Mouse (Mus musculus) neural tube, embryonic 15.5 days (tissue): ENCODE measurements around the gene Mkrn1. TPM values are rescaled to one million over a fixed set of nuclear protein-coding genes. Genes with fewer than 3 reads are reported as not detected.

Experiments
- ATAC-seq: fragments of 200-750 bp; cut with Nextera tagmentation; 2 replicates; pipeline ENCODE4 v1.8.0; 2017; ENCODE audit warnings: mild to moderate bottlenecking, moderate TSS enrichment, moderate library complexity; ENCODE audit not compliant: low FRiP score
- H3K27ac ChIP-seq: fragments of 300-500 bp; sonication (generic); replicated peaks from 2 replicates; pipeline ENCODE4 v1.5.1; 2015; ENCODE audit warnings: mild to moderate bottlenecking, inconsistent platforms
- H3K27me3 ChIP-seq: fragments of 300-500 bp; sonication (generic); replicated peaks from 2 replicates; pipeline ENCODE4 v1.6.1; 2015; ENCODE audit warnings: inconsistent platforms
- H3K36me3 ChIP-seq: fragments of 300-500 bp; sonication (generic); 2 replicates; pipeline ENCODE4 v1.6.1; 2015; ENCODE audit warnings: inconsistent platforms
- H3K4me1 ChIP-seq: fragments of 300-500 bp; sonication (generic); 2 replicates; pipeline ENCODE4 v1.6.1; 2015; ENCODE audit warnings: inconsistent platforms
- H3K4me2 ChIP-seq: fragments of 300-500 bp; sonication (generic); 2 replicates; pipeline ENCODE4 v1.6.1; 2015; ENCODE audit warnings: inconsistent platforms, mild to moderate bottlenecking, moderate library complexity
- H3K4me3 ChIP-seq: fragments of 300-500 bp; sonication (generic); replicated peaks from 2 replicates; pipeline ENCODE4 v1.5.1; 2015; ENCODE audit warnings: mild to moderate bottlenecking, inconsistent platforms
- H3K9ac ChIP-seq: fragments of 300-500 bp; sonication (generic); replicated peaks from 2 replicates; pipeline ENCODE4 v1.6.1; 2015; ENCODE audit warnings: mild to moderate bottlenecking, inconsistent platforms
- H3K9me3 ChIP-seq: fragments of 300-500 bp; sonication (generic); replicated peaks from 2 replicates; pipeline ENCODE4 v1.6.1; 2016; ENCODE audit warnings: inconsistent platforms
- WGBS: fragments of 180-500 bp; shearing (Covaris S2); methylation state at CpG from one replicate; pipeline ENCODE4 v1.1.7; 2015; ENCODE audit warnings: mixed read lengths; 5-methylcytosine and 5-hydroxymethylcytosine counted together
- polyA plus RNA-seq: library from polyadenylated mRNA; unstranded; fragments of >200 nt; fragmentation: Nextera tagmentation; extraction: Ambion mirVana; gene quantifications from 2 replicates; pipeline ENCODE4 v1.2.1, GENCODE M21; 2015

Gene Mkrn1
- 203 and 231 TPM in 2 replicates for polyA plus RNA-seq

- Histone ChIP-seq H3K4me3 (peak within 1 kb of the TSS; percentile 98), H3K4me1 (peaks cover 23% of the 10 kb centered on the region), H3K27ac (peak within 1 kb of the TSS; percentile 94), H3K4me2 (peak within 1 kb of the TSS; percentile 63), H3K36me3 (no peaks in the 10 kb centered on the region), H3K9ac (peak within 1 kb of the TSS; percentile 91), H3K9me3 (no peaks in the 10 kb centered on the region), H3K27me3 (no peaks in the 10 kb centered on the region; the same call in 1 of the 2 replicates)
- peak; percentile 95 for ATAC-seq
- under 1% methylated on average over 82 of the region's 82 CpGs for WGBS
Observed at GRCm38 (mm10) chr6:39419851-39420721, at the start of gene Mkrn1. TSS of gene Mkrn1 (minus strand) at chr6:39420462.

GRCm38 (mm10) chr6:39469427-39469826, 49.2 kb upstream of the Mkrn1 start:
- no peak overlapping the region for H3K9ac ChIP-seq
- no peaks in the 10 kb centered on the region for H3K9me3 ChIP-seq
- 92% methylated on average over 5 of the region's 5 CpGs for WGBS
- ATAC-seq: no peak
- no peak overlapping the region for H3K4me3 ChIP-seq
- no peaks in the 10 kb centered on the region; the same call in 1 of the 2 replicates for H3K4me1 ChIP-seq
- no peaks in the 10 kb centered on the region for H3K27me3 ChIP-seq
- H3K27ac ChIP-seq: no peak overlapping the region
- peaks cover 39% of the 10 kb centered on the region for H3K36me3 ChIP-seq
- no peak overlapping the region for H3K4me2 ChIP-seq

GRCm38 (mm10) chr6:39462621-39463538, 42.6 kb upstream of the Mkrn1 start:
- peaks cover 24% of the 10 kb centered on the region for H3K36me3 ChIP-seq
- H3K9ac ChIP-seq: no peak overlapping the region
- 0 out of 2 replicates have a peak, but pooled peaks cover 6% of the 10 kb centered on the region for H3K4me1 ChIP-seq
- peak; percentile 81 for ATAC-seq
- no peak overlapping the region for H3K4me3 ChIP-seq
- H3K27ac ChIP-seq: no peak overlapping the region
- no peaks in the 10 kb centered on the region for H3K9me3 ChIP-seq
- WGBS: 48% methylated on average over 16 of the region's 16 CpGs
- H3K27me3 ChIP-seq: no peaks in the 10 kb centered on the region
- H3K4me2 ChIP-seq: no peak overlapping the region

GRCm38 (mm10) chr6:39460040-39460439, 39.8 kb upstream of the Mkrn1 start:
- no peak overlapping the region for H3K9ac ChIP-seq
- H3K4me2 ChIP-seq: no peak overlapping the region
- 94% methylated on average over 11 of the region's 11 CpGs for WGBS
- H3K9me3 ChIP-seq: no peaks in the 10 kb centered on the region
- no peaks in the 10 kb centered on the region for H3K27me3 ChIP-seq
- H3K4me1 ChIP-seq: 0 out of 2 replicates have a peak, but pooled peaks cover 6% of the 10 kb centered on the region
- H3K27ac ChIP-seq: no peak overlapping the region
- ATAC-seq: no peak
- no peak overlapping the region for H3K4me3 ChIP-seq
- peaks cover 17% of the 10 kb centered on the region for H3K36me3 ChIP-seq

GRCm38 (mm10) chr6:39455339-39456160, 35.3 kb upstream of the Mkrn1 start:
- no peak for ATAC-seq
- WGBS: 27% methylated on average over 8 of the region's 8 CpGs

GRCm38 (mm10) chr6:39454616-39455015, 34.4 kb upstream of the Mkrn1 start:
- H3K9ac ChIP-seq: no peak overlapping the region
- no peak overlapping the region for H3K4me3 ChIP-seq
- H3K4me2 ChIP-seq: no peak overlapping the region
- no peak for ATAC-seq
- no peaks in the 10 kb centered on the region for H3K4me1 ChIP-seq
- 54% methylated on average over 2 of the region's 2 CpGs for WGBS
- H3K9me3 ChIP-seq: no peaks in the 10 kb centered on the region
- no peak overlapping the region for H3K27ac ChIP-seq
- H3K36me3 ChIP-seq: no peaks in the 10 kb centered on the region
- H3K27me3 ChIP-seq: no peaks in the 10 kb centered on the region

More at GRCm38 (mm10) chr6:39455339-39456160, 35.3 kb upstream of the Mkrn1 start:
- no peaks in the 10 kb centered on the region for H3K27me3 ChIP-seq
- no peaks in the 10 kb centered on the region for H3K4me1 ChIP-seq
- H3K27ac ChIP-seq: no peak overlapping the region
- H3K4me3 ChIP-seq: no peak overlapping the region
- no peak overlapping the region for H3K9ac ChIP-seq
- H3K9me3 ChIP-seq: no peaks in the 10 kb centered on the region
- H3K4me2 ChIP-seq: no peak overlapping the region
- H3K36me3 ChIP-seq: peaks cover 6% of the 10 kb centered on the region

GRCm38 (mm10) chr6:39453564-39453963, 33.3 kb upstream of the Mkrn1 start:
- WGBS: 89% methylated on average over 4 of the region's 4 CpGs
- no peak overlapping the region for H3K9ac ChIP-seq
- no peak overlapping the region for H3K4me3 ChIP-seq
- H3K4me1 ChIP-seq: no peaks in the 10 kb centered on the region
- H3K27me3 ChIP-seq: no peaks in the 10 kb centered on the region
- no peaks in the 10 kb centered on the region for H3K36me3 ChIP-seq
- H3K27ac ChIP-seq: no peak overlapping the region
- H3K4me2 ChIP-seq: no peak overlapping the region
- H3K9me3 ChIP-seq: no peaks in the 10 kb centered on the region
- no peak for ATAC-seq

GRCm38 (mm10) chr6:39451033-39451432, 30.8 kb upstream of the Mkrn1 start:
- H3K27me3 ChIP-seq: no peaks in the 10 kb centered on the region
- H3K27ac ChIP-seq: no peak overlapping the region
- no peak overlapping the region for H3K9ac ChIP-seq
- ATAC-seq: no peak
- no peaks in the 10 kb centered on the region for H3K36me3 ChIP-seq
- H3K9me3 ChIP-seq: no peaks in the 10 kb centered on the region
- 80% methylated on average over 3 of the region's 3 CpGs for WGBS
- H3K4me3 ChIP-seq: no peak overlapping the region
- H3K4me1 ChIP-seq: no peaks in the 10 kb centered on the region
- no peak overlapping the region for H3K4me2 ChIP-seq

- Histone ChIP-seq H3K36me3 (no peaks in the 10 kb centered on the region), H3K4me2 (no peak overlapping the region)
- WGBS: 94% methylated on average over 4 of the region's 4 CpGs
Observed at GRCm38 (mm10) chr6:39450580-39450979, 30.3 kb upstream of the Mkrn1 start.

GRCm38 (mm10) chr6:39447429-39448185, 27.3 kb upstream of the Mkrn1 start:
- Histone ChIP-seq H3K4me3 (no peak overlapping the region), H3K9me3 (no peaks in the 10 kb centered on the region), H3K9ac (no peak overlapping the region), H3K27ac (no peak overlapping the region), H3K4me1 (no peaks in the 10 kb centered on the region), H3K4me2 (no peak overlapping the region), H3K27me3 (no peaks in the 10 kb centered on the region), H3K36me3 (no peaks in the 10 kb centered on the region)
- ATAC-seq: no peak
- WGBS: 58% methylated on average over 4 of the region's 4 CpGs

More at GRCm38 (mm10) chr6:39450580-39450979, 30.3 kb upstream of the Mkrn1 start:
- no peaks in the 10 kb centered on the region for H3K4me1 ChIP-seq
- H3K9ac ChIP-seq: no peak overlapping the region
- no peak for ATAC-seq
- no peaks in the 10 kb centered on the region for H3K9me3 ChIP-seq
- H3K27me3 ChIP-seq: no peaks in the 10 kb centered on the region
- no peak overlapping the region for H3K27ac ChIP-seq
- H3K4me3 ChIP-seq: no peak overlapping the region
